Mouse (Mus musculus) brain, embryonic 18.5 days (tissue): ENCODE results near the gene Strbp.

Experiments
- DNase-seq: peaks from one replicate; pipeline ENCODE4 v3.0.0-alpha.2; 2012; ENCODE audit warnings: low read depth, low spot score

Strbp gene

DNA sequence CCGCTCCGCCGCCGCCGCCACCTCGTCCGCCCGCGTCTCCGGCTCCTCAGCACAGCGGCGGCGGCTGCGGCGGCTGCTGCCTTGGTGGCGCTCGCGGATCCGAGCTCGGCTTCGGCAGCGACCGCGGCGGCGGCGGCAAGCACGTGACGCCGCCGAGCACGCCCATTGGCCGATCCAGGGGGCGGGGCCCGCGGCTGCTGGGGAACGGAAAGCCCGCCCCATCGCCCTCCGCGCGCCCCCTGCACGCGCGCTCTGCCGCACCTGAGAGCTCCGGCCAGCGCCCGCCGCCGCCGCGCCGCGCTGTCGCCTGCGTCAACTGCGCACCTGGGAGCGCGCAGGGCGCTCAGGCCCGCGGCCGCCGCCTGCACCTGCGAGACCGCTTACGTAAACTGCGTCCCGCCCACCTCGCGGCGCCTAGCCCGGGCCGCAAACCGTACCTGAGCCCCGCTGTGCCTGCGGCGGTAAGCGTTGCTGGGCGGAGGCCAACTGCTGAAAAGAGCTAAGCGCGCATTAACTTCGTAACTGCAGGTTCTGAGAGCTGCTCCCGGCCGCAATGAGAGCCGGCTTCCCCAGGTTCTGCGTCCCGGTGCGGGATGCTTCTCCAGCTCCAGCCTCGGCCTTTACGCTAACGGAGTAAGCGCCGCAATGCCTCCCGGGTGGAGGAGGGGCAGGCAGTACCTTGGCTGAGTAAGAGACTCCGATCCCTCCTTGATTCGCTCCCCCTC, at the start of gene Strbp:
Gene Strbp (minus strand): TSS at position 630 of the 725 bp plus-strand sequence.
- DNase-seq: peak; percentile 87

DNA sequence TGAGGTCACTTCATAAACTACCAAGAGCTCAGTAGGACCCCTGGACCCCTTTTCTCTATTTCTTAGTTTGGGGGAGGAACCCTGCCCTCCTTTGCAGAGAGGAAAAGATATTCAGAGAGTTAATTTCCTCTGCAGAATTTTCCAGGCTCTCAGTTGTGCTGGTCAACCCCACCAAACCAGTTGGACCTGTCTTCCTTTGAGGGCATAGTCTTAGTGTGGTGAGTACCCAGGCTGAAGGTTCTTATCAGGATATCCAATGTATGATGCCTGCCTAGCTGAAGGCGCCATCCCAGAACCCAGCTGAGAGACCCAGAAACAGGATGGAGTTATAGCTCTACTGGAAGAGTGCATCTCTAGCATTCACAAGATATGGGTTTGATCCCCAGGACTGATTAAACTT, 47.5 kb upstream of the Strbp start:
- no peak for DNase-seq

DNA sequence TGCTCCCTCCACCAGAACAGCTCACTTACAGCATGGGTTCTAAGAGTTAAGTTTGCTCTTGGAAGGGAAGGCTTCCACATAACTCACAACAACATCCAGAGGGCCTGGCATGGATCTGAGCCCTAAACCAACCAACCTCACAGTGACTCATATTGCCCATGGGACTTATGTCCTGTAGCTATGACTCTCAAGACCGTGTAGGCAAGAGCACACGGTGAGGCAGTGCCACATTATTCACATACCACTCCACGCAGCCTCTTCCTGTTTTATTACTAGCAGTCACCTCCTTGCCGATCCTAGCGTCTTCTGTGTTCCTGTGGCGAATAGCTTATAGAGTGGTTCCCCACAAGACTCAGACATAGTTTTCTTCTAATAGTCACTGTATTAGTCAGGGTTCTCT, 45.7 kb upstream of the Strbp start:
- DNase-seq: no peak

DNA sequence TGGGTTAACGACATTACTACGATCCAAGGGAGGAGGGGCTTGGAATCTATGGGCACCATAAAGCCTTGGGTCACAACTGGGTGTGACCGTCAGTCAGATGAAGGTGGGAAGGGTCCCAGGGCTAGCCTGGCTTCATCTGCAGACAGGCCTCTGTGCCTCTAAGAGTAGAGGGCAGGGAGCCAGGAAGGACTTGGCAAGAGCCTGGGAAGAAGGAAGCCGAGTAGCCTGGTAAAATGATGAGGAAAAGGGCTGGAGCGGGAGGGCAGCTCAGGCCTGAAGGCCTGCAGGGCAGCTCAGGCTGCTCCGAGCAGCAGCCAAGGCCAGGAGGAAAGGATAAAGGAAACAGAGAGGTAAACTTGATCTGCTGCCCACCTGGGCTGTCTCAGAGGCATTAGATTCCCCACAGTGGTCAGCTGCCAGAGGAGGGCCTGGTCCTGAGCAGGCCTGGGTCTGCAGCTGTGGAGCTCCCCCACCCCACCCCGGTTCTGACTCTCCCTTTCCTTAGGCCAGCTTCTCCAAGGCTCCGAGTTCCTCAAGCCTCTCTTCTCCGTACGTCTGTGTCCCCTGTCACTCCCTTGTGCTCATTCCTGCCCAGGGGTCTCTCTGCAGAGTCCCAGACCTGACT, 44.9 kb upstream of the Strbp start:
- DNase-seq: no peak

DNA sequence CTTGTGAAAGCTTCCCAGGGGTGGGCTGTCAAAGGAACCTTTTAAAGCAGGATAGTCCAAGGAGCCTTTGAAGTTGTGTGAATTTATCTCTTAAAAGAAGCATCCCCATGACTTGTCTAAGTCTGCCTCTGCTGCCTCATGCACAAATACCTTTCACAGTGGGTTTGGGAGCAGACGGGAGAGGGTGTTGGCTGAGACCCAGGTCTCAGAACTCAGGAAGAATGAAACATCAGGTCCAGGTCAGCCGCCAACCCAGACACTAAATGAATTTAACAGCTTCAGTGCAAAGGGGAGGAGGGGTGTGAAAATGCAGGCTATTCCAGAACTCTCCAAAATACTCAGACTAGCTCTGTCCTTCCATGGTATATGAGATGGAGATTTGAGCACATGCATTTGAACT, 44.2 kb upstream of the Strbp start:
- DNase-seq: no peak

DNA sequence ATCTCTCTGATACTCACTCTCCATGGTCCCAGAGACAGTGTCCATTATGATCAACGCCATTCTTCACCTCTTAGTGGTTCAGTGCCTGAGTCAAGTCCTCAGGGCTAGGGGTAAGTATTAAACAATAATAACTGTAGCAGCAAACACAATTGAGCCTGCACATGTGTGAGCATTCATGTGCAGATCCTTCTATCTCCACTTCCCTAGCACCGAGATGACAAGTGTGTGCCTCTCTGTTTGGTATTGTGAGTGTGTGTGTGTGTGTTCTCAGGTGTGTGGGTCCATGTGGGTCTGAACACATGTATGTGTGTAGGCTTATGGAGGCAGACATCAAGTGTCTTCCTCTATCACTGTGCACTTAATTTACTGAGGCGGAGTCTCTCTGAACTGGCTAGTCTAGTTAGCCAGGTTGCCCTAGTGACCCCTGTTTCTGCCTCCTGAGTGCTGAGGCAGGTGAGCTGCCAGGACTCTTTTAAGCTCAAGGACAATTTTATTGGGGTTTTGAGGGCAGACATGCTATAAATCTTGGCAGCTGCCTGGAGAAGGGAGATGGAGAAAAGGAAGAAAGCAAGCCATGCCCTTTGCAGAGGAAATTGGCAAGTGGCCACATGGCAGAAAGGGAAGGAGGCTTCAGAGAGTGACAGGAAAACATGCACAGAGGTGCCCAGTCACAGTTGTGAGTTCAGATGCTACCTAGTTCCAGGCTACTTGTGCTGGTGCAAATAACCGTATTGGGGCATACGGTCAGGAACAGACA, 42.8 kb upstream of the Strbp start:
- DNase-seq: no peak

DNA sequence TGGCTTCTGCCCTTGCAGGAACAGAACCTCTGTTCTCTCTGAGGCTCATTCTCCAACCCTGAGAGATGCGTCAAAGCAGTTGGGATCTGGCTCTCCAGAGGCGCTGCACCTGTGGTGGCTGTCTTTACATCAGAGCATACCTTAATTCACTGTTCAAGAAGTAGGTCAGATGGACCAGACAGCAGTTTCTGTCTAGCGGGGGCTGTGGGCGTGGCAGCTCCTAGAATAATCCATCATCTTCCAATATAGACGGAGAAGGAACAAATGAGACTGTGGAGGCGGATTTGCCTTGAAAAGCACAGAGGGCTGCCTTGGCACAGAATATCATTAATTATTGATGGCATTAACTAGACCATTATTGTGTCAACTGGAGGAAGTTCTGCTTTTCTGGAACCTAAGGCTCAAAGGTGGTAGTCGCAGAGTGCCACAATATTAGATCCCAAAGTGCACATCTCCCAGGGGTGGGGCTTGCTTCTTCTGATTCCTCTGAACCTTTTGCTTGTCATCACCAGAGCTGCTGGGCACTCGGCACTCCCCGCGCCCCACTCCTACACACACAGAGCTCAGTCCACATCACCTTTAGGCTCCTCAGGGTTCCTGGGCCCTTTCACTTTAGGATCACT, 41.2 kb upstream of the Strbp start:
- no peak for DNase-seq

DNA sequence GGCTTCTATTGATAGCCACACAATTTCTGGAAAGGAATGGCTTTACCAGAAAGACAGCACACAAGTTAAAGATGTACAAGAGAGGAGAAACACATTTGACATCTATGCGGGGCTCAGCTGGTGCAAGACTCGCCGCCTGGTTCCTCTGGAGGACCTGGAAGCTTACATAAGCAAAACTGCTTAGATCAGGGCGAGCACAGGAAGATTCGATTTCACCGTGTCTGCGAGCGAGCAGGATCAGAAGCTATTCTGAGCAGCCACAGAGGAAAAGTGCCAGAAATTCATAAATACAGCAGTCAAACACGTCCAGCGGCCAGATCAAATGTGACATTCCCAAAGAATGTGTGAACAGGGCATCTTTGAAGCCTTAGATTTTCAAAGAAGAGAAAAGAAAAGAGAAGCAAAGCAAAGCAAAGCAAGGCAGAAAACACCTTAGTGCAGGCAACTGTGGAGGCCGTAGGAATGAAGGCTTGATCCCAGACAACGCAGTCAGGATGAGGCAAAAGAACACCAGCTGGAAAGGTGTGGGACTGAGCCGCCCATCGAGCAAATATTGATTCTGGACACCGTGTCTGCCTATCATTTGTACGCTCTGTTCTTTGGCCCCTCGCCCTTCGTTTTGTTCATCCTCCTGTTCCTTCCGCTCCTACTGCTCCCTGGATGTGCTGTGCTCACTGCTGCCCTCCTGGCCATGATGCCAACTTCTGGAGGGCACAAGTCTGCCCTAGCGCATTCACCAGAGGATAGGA, 38.3 kb upstream of the Strbp start:
- DNase-seq: no peak

DNA sequence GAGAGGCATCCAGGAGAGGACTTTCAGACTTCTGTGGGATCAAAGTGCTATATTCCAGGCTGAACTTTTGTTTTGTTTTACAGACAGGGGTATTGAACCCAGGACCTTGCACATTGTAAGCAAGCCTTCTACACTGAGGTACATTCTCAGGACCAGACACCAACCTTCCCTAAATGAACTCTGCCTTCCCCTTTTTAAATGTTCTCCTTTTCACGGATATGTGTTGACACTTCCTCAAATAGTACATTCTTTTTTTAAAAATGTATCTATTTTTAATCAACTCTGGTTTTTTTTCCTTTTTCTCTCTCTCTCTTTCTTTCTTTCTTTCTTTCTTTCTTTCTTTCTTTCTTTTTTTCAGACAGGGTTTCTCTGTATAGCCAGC, 32.1 kb upstream of the Strbp start:
- DNase-seq: no peak

DNA sequence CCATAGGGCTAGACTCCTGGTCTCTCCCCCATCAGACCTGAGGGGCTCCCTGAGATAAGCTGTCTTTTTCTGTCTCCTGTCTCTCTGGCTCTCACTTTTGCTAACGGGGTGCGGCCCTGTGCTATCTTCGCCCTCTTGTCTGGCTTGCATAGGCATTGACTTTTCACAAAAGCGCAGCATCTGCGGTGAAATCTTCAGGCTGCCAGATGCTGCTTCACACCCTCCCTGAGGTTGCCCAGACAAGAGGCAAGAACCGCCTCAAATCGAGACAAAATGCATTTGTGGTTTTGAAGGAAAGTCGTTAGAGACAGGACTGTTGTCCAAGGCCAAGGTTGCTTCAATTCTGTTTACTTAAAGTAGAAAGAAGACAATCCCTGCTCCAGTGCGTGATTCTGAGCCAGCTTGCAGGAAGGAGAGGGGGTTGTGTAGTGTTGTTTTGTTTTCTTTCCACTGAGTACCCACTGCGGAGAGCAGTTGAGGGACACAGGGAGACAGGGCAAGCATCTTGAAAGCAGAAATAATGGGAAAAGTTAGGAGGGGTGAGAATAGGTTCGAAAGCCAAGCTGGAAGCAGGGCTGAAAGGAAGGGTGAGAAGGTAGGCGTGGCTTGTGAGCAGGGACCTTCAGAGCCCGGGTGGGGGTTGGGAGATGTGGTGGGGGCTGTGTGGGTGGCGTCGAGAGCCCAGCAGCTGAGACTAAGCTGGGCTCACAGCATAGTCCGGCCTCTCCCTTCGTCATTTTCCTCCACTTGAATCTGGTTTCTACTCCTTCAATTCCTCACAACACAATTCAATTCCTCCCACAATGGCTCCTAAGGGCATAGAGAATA, 31.5 kb upstream of the Strbp start:
- no peak for DNase-seq

DNA sequence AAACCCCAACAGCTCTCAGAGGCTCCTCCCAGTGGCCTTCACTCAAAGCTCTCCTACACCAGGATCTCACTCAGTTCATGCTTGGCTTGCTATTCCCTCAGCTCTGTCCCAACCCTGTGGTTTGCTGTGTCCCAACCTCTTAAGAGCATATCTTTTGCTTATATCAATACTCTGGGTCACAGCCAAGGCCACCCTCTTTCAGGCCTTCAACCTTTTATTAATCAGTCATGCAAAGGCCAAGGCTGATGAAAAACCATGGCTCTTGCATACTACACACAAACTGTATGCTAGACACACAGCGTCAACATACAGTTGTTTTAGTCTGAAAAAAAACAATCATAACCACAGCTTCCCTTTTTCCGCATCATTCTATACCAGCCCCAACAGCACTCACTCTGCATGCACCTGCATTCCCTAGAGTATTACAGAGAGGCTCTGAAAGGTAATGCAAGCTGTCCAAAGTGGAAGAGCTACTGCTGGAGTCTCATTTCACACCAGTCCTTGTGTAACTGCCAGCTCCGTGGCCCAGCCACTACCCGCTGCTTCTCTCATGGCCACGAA, 27.7 kb upstream of the Strbp start:
- DNase-seq: no peak

DNA sequence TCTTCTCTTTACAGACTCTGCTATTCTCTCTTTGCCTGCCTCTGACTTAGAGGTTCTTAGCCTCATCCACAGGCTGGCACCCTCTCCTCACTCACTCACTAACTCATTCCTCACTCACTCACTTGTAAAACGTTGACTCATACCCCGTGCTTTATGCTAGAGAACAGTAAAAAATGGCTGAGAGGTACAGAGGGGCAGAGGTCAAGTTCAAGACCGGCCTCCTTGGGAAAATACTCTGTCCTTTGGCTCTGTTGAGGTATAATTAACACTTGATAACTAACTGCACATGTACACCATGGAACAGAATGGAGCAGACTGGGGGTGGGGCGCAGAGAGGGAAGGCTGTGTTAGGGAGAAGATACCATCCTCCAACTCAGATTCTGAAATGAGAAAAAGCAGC, 20.6 kb upstream of the Strbp start:
- no peak for DNase-seq

DNA sequence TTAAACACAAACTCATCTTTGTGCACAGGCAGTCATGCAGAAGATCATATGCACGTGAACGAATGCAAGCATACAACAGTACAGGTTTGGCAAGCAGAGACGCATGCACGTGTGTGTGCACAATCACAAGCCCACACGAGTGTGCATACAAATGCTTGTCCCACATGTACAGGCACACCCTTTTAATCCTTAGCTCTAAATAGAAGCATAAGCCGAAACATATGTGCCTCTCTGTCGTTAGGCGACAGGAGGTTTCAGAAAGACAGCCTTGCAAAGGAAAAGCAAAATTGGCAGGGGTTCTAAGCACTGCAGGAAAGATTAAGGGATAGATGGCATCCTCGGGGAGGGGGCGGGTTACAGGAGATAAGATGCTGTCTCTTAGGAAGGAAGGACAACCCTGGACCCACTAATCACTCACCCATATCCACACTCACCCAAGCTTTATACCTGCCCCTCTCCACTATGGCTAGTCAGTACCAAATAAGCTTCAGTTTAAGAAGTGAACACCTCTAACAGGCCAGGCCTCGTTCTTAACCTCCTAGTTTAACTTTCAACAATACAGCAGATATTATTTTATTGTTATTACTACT, 19.9 kb upstream of the Strbp start:
- DNase-seq: no peak

DNA sequence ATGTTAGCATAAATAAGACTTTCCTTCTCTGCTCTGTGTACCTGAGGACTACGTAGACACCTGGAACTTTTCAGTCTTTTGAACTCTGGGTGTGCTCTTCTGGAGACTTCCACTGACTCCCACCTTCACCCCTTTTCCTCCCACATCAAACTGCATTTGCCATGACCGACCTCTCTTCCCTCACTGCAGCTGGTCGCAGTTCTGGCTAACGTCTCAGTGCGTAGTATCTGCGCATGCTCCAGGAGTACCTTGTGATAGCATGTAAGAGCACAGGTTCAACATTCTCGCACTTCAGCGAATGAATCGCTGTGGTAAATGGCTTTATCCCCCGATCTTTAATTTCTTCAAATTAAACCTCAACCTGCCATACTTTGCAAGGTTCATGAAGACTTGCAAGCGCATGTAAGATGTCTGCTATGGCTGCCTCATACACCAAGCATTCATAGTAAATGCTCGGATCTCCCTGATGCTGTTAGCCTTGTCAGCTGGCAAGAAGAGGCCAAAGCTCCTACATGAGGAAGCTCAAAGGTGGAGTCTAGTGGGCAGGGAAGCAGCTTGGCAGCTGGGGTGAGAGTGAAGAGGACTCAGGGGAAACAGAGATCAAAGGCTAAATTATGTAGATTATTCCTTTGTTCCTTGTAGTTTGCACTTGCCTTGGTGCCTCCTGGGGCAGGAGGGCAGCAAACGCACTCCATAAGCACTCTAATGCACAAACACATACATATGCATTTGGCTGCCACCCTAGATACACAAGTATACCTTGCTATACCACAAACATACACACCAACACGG, 19.2 kb upstream of the Strbp start:
- no peak for DNase-seq

DNA sequence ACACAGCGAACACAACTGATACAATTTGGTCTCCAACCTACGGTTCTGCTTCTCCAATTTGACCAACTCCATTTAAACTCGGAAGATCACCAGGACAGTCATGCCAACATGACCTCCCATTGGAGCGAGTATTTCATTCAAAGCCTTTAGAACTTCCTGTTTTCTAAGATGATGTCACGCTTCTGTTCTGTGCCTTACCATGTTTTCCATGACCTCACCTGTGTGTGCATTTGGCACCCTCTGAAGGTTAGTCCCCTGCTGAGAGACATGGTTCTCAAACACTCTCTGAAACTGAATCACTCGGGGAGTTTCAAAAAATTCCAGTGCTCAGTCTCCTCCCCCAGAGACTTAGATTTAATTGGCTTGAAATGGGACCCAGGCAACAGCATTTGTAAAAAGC, 12.6 kb upstream of the Strbp start:
- DNase-seq: no peak

DNA sequence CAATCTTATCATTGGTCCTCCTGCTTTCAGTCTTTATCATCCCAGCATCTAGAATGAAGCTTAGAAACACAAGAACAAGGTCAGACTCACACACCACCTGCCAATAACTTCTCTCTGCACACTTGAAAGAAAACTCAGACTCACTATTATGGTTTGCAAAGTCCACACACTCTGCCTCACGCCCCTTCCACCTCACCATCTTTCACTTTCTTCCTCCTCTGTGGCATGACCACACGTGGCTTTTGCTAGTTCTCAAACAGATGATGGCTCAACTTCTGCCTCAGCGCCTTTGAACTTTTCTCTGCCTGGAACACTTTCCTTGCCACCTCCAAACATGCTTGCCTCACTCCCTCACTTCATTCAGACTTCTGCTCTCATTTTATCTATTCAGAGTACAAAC, 11.7 kb upstream of the Strbp start:
- DNase-seq: no peak

DNA sequence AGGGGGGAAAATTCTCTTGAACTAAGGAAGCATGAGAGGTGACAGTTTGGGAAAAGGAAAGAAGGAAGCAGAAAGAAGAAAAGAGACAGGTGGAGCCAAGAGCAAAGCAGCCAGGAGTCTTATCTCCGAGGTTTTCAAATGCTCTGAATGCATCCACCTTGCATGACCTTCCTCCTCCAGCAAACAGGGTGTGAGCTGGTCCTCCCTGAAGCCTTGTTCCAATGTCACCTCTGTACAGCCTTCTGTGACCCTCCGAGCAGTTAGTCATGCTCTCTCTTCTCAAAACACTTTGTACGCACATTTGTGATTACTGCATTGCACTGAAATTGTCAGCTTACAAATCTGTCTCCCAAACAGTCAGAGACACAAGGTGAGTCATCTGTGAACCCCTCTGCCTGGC, 9.4 kb upstream of the Strbp start:
- DNase-seq: no peak

DNA sequence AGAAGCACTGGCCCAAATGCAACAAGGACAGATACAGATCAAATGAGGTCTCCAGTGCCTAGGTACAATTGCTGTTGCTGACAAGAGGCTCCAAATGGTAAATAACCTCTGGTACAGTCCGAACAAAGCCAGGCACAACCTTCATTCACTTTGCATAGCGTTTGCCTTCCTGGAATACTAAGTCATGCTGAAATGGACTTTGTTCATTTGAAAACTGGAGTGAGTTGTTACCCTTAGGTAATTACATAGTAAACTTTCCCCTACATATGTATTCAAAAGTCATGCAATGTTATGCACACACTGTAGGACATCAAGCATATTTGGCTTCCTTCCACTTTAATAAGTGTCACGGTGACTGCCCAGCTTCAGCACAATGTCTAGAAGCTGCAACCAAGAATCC, 5.2 kb upstream of the Strbp start:
- no peak for DNase-seq

DNA sequence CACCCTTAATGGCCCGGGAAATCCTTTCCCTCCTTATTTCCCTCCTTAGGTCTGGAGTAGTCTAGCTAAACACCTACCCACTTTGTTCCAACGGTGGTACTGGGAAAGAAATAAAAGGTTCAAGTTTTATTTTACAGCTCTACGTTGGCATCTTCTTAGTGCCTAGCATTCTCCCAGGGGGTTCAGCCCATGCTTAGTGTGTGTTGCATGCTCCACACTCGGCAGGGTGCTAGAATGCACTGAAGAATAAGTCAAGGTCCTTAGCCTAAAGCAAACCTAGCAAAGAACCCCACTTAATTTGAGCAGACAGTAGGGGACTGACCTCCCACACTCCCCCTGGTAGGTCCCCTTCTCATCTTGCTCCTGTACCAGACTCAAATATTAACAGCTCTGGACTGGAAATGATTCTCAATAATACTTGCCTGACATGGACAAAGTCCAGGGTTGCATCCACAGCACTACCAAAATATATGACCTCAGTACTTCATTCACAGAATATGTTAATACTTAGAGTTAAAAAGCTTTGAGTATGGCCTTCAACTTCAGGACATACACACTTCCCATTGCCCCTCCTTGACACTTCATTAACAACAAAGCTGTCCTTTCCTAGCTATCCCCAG, 592 bp upstream of the Strbp start:
- DNase-seq: no peak
